Mouse (Mus musculus) gastrocnemius, adult 18-20 months (tissue): ENCODE measurements at regions not wholly inside any gene's neighbourhood (a gene's known extent, or its start where the extent isn't known, plus 50 kb on each side); places are given as distances from the start of the nearest gene placed in this dataset.
"Not testable (repeated sequence)": the region's sequence is repeated elsewhere in the genome, so short reads cannot be mapped to it uniquely, and the experiment has no call there.

Source experiments
- DNase-seq: peaks from one replicate; pipeline ENCODE4 v3.0.0; 2021; ENCODE audit warnings: low spot score

DNA sequence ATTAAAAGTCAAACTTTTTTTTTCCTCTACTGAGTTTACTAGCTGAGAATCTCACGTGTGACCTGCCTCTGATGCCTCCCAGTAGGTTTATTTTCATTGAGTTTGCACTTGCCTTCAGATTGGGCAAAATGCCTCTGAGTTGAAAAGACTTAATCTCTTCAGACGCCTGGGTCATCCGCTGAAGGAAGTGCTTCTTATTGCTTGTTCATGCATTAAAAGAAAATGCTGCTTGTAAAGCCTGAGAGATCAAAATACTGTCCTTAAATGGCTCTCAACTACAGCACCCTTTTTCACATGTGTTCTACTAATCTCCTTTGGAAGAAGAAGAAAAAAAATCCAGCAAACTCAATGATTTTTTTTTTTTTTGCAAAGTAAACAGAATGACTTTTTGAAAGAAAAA lies 351.5 kb downstream of the Kcnh5 start:
- DNase-seq: no peak

DNA sequence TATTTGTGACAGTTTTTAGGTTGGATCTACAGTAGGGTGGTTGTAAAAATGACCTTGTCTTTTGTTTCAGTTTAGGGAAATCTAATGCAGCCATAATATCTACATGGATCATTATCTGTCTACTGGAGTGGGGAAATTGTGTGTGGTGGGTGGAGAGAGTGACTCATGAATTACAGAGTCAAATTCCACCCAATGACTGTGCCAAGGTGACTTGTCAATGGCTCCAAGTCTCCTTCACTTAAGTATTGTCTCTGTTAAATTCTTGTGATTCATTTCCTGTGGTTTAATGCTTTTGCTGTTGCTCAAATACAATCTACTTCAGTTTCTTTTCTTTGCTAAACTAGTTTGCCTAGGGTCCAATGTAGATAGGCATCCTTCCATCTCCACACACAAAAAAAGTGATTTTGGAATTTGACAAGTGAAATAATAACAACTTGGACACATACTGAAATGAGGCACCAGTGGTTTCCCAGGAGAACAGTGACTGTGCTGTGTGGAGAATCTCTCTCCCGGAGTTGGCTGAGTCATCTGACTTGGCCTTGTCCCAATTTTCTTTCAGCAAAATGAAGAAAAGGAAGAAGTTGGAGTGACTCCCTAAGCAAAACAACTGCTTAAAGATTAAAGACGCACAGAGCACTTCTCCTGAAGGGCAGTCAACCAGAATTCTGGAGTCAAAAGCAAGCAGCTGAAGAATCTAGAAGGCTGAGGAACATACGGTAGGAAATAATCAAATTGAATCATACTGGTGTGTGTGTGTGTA lies 352.2 kb downstream of the Kcnh5 start:
- DNase-seq: peak; percentile 64

DNA sequence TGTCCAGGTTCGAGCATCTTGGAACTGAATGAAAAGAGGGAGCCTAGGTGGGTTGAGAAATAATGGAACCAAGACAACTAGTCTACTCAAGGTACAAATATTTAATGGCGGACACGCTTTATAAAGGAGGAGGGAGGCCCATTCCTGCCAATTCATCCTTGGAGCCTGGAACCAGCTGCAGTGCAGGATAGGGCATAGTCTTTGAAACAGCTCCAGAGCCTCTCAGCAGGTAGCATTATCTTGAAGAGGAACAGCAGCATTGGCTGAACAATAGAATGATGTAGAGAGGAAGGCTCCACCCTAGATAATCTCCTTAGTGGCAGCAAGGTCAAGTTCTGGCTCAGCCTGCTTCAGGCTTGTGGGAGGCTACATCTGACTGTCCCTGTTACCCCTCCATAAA lies 361.0 kb downstream of the Kcnh5 start:
- DNase-seq: not testable (repeated sequence)

DNA sequence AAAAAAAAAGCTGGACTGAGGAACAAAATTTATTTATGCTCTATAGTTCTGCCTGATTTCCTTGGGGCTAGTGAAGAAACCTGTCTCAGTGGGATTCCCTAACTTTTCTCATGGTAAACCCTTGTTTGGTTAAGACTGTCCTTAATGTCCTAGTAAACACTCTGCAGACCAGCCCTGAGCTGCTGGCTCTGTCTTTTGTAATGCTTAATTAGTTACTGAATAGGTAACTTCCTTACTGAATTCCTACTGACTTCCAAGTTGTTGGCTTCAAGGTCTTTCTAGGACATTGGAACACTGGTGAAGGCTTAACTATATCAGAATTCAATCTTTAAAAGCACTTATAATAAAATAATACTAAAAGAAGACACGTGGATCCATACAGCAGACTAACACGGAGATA lies 368.6 kb downstream of the Kcnh5 start:
- DNase-seq: not testable (repeated sequence)

DNA sequence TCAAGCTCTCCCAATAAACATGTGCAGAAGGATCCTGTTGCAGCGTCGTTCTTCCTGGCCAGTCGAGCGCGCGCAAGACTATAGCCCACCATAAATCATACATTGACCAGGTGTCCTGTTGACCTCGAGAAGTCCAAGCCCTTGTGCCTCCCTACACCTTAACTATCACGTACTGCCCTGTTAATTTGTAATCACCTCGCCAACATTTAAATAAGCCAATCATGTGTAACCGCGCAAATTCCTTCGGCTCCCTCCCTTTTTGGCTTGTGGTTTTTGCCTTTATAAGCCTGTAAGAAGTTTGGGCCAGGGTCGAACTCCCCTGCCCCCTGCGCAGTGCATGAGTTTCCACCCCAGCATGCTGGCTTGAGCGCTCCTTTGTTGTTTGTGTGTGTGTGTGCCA lies 369.2 kb downstream of the Kcnh5 start:
- DNase-seq: not testable (repeated sequence)

DNA sequence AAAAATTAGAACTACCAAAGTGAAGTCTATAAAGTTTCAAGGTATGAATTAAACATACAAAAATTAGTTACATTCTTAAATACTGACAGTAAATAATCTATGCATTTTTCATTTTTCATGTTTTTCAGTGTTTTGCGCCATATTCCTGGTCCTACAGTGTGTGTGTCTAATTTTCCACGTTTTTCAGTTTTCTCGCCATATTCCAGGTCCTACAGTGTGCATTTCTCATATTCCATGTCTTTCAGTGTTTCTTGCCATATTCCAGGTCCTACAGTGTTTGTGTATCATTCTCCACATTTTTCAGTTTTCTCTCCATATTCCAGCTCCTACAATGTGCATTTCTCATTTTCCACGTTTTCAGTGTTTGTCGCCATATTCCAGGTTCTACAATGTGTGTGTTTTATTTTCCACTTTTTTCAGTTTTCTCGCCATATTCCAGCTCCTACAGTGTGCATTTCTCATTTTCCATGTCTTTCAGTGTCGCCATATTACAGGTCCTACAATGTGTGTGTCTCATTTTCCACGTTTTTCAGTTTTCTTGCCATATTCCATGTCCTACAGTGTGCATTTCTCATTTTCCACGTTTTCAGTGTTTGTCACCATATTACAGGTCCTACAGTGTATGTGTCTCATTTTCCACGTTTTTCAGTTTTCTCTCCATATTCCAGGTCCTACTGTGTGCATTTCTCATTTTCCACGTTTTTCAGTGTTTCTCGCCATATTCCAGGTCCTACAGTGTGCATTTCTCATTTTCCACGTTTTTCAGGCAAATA lies 373.2 kb downstream of the Kcnh5 start:
- DNase-seq: no peak

DNA sequence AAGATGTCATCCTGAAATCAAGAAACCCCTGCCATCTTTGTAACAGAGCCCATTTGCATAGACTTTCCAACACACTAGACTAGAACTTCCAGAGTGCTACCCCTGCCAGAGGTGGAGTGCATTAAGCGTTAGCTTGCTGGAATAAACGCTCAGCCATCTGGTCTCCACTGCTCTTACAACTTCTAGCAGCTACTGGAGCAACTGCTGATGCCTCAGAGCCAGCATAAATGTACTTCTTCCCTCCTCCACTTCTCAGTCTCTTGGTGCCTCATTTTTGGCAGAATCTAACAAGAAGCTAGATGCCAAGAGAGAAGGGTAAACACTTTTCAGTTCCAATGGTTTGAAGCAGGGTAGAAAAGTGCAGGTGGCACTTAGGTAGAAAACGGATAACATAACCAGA lies 385.1 kb downstream of the Kcnh5 start:
- no peak for DNase-seq

DNA sequence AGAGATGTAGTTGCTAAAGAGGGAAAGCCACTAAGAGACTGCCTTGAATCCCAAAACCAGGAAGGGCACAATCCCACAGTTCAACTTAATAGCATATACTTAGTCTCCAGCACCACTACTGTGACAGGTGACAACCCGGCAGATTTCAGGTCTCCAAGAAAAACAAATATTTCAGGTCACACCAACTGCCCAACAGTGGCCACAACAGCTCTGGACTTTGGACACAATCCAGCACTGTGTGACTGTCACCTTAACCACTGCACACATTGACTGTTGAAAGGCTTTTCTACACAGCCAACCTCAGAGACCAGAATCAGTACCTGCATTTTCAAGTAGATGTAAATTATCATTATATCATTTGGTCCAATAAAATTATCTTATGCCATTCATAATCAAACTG lies 414.8 kb downstream of the Kcnh5 start:
- DNase-seq: no peak

DNA sequence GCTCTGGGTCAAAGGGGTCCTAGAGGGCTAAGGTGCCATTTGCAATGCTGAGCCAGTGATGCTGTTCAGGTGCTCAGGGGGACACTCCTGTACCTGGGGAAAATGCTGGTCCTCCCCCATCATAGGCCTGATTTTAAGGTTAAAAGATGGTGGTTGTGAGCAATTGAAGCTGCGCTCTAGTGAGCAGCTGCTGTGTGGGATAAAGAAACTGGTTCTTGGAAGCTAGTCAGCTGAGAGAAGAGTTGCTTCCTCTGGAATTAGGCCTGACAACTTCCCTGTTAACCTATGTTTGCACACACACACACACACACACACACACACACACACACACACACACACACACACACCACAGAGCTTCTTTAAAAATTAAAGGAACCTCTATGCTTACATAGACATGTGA lies 428.9 kb upstream of the Gm11042 start:
- no peak for DNase-seq

DNA sequence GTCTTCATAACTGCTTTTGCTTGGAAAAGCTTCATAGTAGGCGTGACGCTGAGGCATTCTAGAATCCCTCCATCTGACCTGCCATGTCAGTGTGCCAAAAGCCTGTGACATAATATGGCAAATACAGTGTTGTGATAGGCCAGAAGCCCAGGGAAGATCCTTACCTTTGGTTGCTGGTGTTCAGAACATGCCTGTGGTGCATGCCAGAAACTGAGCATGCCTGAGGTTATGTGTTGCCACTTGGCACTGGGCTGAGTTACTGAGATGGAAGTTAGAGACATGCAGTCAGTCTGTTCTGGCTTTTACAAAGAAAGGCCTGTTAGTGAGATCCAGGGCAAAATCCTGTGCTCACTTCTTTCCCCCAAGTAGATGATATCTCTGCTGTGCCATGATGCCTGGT lies 412.7 kb upstream of the Gm11042 start:
- no peak for DNase-seq

DNA sequence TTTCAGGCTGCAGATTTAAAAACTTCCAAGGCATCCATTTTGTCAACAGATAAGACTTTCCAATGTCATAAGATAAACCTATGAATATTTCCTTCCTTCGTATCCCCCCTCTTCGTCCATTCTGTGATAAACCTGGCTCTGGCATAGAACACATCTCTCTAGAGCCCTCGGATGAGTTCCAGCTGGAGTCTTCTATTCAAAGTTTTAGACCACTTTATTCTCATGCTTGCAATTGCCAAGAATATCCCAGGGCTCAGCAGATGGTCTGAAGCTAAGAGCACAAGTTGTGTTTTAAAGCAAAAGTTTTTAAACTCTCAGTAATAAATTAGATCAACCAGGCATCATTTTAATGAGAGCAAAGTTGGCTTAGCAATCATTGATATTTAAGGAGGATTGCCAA lies 363.0 kb upstream of the Gm11042 start:
- no peak for DNase-seq

DNA sequence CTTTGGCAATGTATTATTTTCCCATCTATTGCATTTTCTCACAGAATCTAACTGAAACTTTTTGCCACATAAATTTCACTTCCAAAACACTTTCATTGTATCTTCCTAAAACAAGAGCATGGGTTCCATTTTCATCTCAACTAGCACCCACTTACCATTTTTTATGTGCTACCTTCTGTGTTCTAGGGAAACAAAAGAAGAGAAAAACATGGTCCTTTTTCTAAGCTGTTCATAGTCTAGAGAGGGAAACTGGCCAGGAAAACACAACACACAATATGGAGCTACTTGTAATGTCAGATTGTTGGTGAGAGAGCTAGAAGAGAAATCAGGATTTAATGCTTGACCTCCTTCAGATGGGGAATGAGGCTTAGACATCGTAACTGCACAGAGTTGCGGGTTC lies 361.6 kb upstream of the Gm11042 start:
- no peak for DNase-seq

DNA sequence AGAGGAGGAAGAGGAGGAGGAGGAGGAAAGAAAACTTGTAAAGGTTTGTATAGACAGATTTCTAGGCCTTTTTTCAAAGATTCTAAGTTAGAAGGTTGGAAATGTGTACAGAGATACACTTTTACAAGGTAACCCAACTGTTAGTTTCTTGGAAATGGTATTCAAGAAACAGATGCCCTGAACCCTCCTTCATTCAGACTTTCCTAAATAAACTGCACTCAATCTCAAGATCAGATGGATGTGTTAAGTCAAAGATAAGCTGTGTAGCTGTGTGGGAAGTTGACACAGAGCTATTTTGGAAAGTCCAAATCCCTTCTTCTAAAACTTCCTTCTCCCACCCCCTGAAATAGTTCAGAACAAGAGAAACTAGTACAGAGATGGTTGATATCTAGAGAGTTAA lies 342.2 kb upstream of the Gm11042 start:
- DNase-seq: no peak

DNA sequence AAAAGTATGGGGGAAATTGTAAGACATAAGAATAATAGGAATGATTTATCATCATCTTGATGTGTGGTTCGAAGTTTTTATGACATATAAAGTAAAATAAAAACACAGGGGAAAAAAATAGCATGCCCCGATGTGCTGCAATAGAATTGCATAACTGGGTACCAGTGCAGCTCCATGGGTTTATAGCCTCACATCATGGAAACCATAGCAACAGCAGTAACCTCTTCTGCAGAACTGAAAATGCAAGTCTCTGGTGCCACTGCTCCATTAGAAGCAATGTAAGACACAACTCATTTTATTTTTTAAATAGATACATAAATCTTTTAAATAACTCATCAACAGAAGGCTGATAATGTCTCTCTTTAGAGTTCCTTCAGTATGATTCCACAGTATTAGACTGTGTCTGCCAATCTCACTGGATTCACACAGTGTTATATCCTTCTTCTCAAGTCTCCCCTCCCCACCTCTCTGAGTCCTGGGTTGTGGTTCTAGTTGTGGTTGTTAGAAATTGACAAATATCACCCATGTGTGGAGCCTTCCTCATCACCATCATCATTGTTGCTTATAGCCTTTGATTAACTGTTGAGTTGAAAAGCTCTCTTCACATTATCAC lies 340.9 kb upstream of the Gm11042 start:
- no peak for DNase-seq

DNA sequence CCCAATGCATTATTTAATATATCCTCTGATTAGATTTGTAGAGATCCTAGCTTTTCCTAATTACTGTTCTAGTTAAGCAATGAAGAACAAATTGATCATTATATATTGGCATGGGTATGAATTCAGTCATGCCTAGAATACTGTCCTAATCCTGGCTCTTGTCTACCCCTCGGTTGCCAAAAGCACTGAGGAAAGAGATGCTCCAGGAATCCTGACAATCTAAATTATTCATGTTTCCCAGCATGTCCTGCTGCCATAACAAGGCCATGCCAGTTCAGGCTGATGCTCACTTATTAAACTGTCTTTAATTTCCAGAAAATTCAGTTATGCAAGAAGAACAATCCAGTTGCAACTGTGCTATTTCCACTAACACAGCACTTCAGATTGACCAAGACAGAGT lies 335.1 kb upstream of the Gm11042 start:
- DNase-seq: no peak

DNA sequence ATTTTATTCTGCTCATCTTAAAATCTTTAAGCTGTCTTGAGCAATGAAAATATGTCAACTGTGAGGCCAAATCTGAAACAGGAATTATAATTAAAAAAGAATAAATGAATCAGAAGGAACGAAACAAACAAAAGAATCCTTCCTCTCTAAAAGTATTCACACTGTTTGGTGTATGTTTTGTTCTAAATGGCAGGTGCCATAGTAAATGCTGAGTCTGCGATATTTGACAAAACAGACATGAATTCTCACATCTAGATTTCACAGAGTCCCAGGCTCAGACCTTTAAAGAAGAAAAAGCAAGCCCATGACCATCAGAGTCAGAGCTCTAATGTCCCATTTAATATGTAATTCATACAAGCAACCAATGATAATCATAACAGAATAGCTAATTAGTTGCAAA lies 316.6 kb upstream of the Gm11042 start:
- no peak for DNase-seq

DNA sequence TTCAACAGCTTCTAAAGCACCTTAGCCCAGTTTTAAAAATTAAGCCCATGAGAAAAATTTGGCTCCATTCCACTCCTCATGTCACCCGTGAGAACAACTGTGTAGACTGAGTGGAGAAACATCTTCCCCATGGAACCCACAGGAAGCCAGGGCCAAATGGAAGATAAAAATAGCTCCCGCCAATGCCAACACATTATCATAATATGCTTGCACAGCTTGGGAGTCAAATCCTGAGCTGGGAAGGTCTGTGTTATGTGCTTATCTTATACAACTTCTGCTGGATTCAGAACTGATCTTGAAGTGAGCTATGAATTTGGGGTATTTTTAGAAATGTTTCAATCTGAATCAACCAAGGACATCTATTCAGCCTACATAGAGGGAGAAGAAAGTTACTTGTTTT lies 279.0 kb upstream of the Gm11042 start:
- DNase-seq: no peak

DNA sequence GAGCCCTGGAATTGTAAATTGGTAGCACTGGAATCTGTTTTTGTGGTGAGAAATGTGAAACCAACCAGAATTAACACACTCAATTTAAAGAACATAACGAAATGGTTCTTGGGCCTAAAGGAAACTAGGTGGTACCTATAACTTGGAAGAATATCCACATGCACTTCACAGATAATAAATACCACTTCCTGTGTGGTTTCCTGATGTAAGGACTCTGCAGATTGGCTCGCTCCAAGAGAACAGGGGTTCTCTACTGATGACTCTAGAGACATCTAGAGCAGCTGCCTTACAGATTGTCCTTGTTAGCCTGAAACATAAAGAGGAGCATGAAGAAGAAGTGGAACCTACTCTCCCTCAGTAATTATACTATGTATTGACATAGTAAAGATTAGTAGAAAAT lies 238.4 kb upstream of the Gm11042 start:
- DNase-seq: no peak

DNA sequence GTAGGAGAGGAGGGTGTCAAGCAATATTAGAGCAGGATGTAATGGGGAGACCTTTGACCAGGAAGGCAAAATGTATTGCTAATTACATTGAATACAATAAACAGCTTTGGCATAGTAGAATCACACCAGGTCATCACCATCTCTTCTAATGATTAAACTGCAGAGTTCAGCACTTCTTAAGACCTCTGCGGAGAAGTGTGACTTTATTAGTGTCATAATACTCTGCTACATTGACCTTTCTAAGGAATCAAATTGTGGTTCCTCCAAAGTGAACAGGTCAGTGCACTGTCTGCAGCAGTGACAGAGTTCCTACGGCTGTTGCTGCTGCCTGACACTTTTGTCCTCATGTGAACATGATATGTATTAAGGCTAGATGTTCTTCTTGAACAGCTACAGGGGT lies 228.0 kb upstream of the Gm11042 start:
- DNase-seq: no peak

DNA sequence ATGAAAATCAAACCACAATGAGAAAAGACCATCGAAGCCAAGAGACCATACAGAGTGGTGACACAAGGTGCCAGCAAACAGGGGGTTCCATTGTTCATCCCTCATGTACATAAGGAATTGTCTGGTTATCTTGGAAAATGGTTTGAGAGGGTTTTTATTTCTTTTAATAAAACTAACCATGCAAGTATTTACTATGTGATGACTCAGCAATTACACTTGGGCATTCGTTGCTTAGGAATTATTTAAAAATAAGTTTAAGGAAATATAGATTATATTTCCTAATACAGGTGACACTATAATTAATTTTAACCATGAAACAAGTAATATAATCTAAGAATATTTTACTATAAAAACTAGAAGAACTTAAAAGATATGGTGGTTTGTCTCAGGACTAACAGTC lies 218.7 kb upstream of the Gm11042 start:
- no peak for DNase-seq

DNA sequence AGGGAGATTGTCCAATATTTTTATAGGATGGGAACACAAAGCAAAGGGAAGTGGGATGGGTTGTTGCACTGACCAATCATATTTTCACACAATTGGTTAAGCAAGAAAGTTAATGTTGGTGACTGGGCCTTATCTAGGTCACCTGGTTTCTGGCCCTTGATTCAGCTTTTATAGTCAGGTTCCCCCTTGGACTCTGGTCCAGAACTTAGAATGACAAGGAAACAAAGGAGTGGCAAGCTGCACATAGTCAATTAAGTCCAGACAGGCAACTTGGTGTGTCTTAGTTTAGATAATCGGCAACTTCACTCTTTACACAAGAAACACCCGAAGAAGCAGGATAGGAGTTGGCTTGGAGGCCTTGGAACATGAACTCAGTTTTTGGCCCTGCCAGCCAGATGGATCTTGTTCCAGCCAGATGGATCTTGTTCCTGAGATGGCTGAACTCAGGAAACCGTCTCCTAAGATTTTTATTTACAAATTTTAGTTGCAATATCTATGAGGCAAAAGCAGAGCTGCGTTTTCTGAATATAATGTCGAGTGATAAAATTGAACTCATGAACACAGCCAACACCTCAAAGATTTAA lies 212.9 kb upstream of the Gm11042 start:
- peak; percentile 2 for DNase-seq

DNA sequence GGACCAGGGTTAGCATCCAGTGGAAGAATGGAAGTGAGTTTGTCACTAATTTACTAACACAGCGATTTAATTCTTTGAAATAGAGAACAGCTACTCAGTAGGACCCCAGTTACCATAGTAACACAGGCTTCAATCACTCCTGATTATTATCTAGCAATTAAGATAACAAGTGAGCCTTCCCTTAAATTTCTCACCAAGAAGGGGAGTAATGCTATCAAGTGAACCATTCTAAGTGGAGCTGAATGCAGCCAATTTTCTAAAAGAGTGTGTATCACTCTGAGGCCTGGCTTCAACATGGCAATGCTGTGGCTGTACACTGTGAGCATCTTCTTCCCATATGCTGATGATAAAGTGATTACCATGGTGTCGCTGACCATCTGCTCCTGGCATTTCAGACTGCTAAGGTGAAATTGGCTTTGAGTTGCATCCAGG lies 211.0 kb upstream of the Gm11042 start:
- DNase-seq: no peak
